Mouse (Mus musculus) neural tube, embryonic 14.5 days (tissue): ENCODE results near the gene Lmo3. TPM values are rescaled to one million over a fixed set of nuclear protein-coding genes. Genes with fewer than 3 reads are reported as not detected.

ENCODE experiments used
- ATAC-seq: fragments of 200-750 bp; cut with Nextera tagmentation; 2 replicates; pipeline ENCODE4 v1.8.0; 2017; ENCODE audit warnings: low read depth, mild to moderate bottlenecking, moderate TSS enrichment, moderate library complexity
- H3K27ac ChIP-seq: fragments of 300-500 bp; sonication (generic); 2 replicates; pipeline ENCODE4 v1.5.1; 2014; ENCODE audit warnings: low read depth, mild to moderate bottlenecking, control low read depth, low read length, moderate library complexity, mixed read lengths
- H3K27me3 ChIP-seq: fragments of 300-500 bp; sonication (generic); 2 replicates; pipeline ENCODE4 v1.6.1; 2014; ENCODE audit warnings: low read length; ENCODE audit not compliant: control insufficient read depth, insufficient read depth
- H3K36me3 ChIP-seq: fragments of 300-500 bp; sonication (generic); 2 replicates; pipeline ENCODE4 v1.6.1; 2014; ENCODE audit warnings: low read length, mixed read lengths; ENCODE audit not compliant: control insufficient read depth, insufficient read depth
- H3K4me1 ChIP-seq: fragments of 300-500 bp; sonication (generic); 2 replicates; pipeline ENCODE4 v1.6.1; 2014; ENCODE audit warnings: low read length; ENCODE audit not compliant: control insufficient read depth, insufficient read depth
- H3K4me2 ChIP-seq: fragments of 300-500 bp; sonication (generic); 2 replicates; pipeline ENCODE4 v1.6.1; 2014; ENCODE audit warnings: mild to moderate bottlenecking, low read depth, low read length, control low read depth
- H3K4me3 ChIP-seq: fragments of 300-500 bp; sonication (generic); 2 replicates; pipeline ENCODE4 v1.5.1; 2014; ENCODE audit warnings: low read depth, low read length, control low read depth, mixed read lengths
- H3K9ac ChIP-seq: fragments of 300-500 bp; sonication (generic); replicated peaks from 2 replicates; pipeline ENCODE4 v1.6.1; 2014; ENCODE audit warnings: low read depth, mild to moderate bottlenecking, control low read depth, low read length, mixed read lengths
- H3K9me3 ChIP-seq: fragments of 300-500 bp; sonication (generic); 2 replicates; pipeline ENCODE4 v1.6.1; 2016; ENCODE audit warnings: low read length; ENCODE audit not compliant: control insufficient read depth
- WGBS: fragments of 180-500 bp; shearing (Covaris S2); extraction: QIAGEN DNeasy Blood & Tissue Kit; methylation state at CpG from one replicate; pipeline ENCODE4 v1.1.7; 2014; 5-methylcytosine and 5-hydroxymethylcytosine counted together
- polyA plus RNA-seq: library from polyadenylated mRNA; unstranded; fragments of >200 nt; fragmentation: Nextera tagmentation; extraction: Ambion mirVana; gene quantifications from 2 replicates; pipeline ENCODE4 v1.2.1, GENCODE M21; 2014

The Lmo3 gene
- polyA plus RNA-seq, 1 experiment from 2014 or later: 89.8 TPM

DNA sequence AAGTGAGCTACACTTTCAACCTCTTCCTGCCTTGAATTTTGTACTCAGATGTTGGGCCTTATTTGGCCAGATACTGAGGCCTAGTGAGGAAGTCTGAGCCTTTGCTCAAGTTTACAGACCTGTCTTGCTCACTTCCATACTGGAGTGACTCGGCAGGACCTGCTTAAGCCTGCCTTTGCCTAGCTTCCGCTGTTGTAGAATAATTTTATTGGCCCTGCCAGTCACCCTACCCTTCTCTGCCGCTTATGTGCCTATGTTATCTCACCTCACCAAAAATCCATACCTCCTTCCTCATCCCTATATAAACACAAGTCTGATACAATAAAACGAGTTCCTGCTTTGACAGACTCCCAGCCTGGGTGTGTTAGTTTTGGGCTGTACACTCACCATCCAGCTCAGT, 235.2 kb downstream of the Lmo3 start:
- ATAC-seq: no peak
- Histone ChIP-seq H3K36me3 (no peaks in the 10 kb centered on the region), H3K27me3 (no peaks in the 10 kb centered on the region), H3K4me2 (no peak overlapping the region), H3K9ac (no peak overlapping the region), H3K4me3 (no peak overlapping the region), H3K9me3 (no peaks in the 10 kb centered on the region), H3K27ac (no peak overlapping the region), H3K4me1 (no peaks in the 10 kb centered on the region)
- WGBS: 93% methylated on average over 4 of the region's 4 CpGs

DNA sequence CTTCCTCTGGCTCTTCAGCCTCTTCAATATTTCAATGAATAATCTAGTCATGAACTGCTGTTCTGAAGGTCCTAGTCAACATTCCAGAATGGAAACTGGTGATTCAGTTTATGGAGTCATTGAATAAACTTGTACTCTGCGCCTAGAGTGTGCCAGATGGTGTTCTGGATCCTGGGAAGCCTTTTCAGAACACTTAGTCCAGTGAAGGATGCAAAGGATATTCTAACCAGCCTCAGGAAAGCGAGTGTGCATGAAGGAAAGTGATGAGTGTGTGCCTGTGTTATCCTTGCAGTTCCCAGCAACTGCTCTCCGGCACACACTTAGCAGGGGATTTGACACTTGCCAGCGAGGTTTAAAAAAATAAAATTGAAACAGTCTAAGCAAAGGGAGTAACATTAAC, 245.9 kb downstream of the Lmo3 start:
- WGBS: 90% methylated on average over 4 of the region's 4 CpGs
- no peak for ATAC-seq
- H3K27me3 ChIP-seq: no peaks in the 10 kb centered on the region
- H3K4me2 ChIP-seq: no peak overlapping the region
- no peak overlapping the region for H3K27ac ChIP-seq
- H3K4me1 ChIP-seq: no peaks in the 10 kb centered on the region
- no peak overlapping the region for H3K4me3 ChIP-seq
- no peaks in the 10 kb centered on the region; the same call in 1 of the 2 replicates for H3K9me3 ChIP-seq
- H3K9ac ChIP-seq: no peak overlapping the region
- H3K36me3 ChIP-seq: no peaks in the 10 kb centered on the region

DNA sequence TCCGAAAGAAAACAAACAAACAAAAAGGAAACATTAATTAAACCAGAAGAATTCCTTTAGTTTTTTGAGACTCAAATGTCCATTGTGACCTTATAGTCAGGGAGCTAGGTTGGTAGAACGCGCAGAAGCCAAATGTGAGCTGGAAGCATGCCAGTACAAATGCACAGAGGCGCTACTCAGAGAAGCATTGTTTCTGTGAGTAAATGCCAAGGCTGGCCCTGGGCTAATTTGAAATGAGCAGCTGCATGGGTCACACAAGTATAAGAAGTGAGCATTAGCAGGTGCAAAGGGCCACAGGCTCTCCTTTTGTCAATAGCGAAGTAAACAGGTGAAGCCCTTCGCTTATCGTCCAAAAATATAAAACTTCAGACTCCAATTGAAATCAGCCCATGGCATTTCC, 247.8 kb downstream of the Lmo3 start:
- WGBS: 49% methylated on average over 7 of the region's 7 CpGs
- no peaks in the 10 kb centered on the region for H3K9me3 ChIP-seq

DNA sequence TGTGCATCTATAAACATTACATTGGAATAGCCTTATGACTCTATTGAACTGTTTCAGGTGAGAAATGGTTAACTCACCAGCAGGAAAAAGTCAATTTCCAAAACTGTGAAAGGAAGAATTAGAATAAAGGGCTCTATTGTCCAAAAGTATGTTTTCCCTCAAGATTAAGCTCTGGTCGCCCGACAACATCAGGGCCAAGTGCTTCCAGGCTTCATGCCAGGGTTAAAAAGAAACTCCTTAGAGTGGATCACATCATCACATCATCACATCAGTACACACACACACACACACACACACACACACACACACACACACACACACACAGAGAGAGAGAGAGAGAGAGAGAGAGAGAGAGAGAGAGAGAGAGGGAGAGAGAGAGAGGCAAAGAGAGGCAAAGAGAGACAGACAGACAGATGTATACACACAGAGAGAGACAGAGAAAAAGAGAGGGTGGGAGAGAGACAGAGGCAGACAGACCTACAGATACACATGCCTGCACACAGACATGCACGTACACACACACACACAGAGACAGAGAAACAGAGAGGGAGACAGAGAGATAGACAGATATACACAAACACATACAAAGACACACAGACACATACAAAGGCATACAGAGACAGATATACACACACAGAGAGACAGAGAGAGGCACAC, 255.9 kb downstream of the Lmo3 start:
- H3K4me1 ChIP-seq: no peaks in the 10 kb centered on the region
- H3K36me3 ChIP-seq: no peaks in the 10 kb centered on the region
- no peak overlapping the region for H3K4me3 ChIP-seq
- no peaks in the 10 kb centered on the region for H3K9me3 ChIP-seq
- no peaks in the 10 kb centered on the region for H3K27me3 ChIP-seq
- H3K4me2 ChIP-seq: no peak overlapping the region
- ATAC-seq: no peak
- 58% methylated on average over 3 of the region's 3 CpGs for WGBS
- no peak overlapping the region for H3K9ac ChIP-seq
- no peak overlapping the region for H3K27ac ChIP-seq

More for the DNA sequence above, 247.8 kb downstream of the Lmo3 start:
- Histone ChIP-seq H3K4me1 (no peaks in the 10 kb centered on the region), H3K4me3 (no peak overlapping the region), H3K27ac (no peak overlapping the region), H3K36me3 (no peaks in the 10 kb centered on the region), H3K9ac (no peak overlapping the region), H3K4me2 (no peak overlapping the region), H3K27me3 (no peaks in the 10 kb centered on the region)
- ATAC-seq: peak; percentile 69; the same call in 1 of the 2 replicates

DNA sequence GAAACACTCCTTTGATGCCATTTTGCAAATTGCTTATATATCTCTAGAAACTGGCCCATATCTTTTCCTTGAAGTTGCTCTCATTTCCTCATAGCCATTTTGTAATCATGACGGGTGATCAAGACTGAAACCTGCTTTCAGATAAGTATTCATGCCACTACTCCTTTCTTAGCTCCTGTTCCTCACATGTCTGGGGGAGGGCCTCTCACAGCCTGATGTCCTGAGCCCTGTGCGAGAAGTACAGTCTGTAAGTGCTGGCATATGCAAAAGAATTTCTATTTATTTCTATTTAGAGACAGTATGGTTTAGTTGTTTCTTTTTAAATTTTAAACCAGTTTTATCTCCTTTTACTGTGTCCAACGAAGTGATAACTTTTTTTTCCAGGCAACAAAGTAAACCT, 256.6 kb downstream of the Lmo3 start:
- H3K9me3 ChIP-seq: no peaks in the 10 kb centered on the region
- WGBS: 76% methylated on average over 3 of the region's 3 CpGs
- no peaks in the 10 kb centered on the region for H3K27me3 ChIP-seq
- H3K27ac ChIP-seq: no peak overlapping the region
- no peaks in the 10 kb centered on the region for H3K4me1 ChIP-seq
- ATAC-seq: no peak
- no peak overlapping the region for H3K9ac ChIP-seq
- no peak overlapping the region for H3K4me2 ChIP-seq
- no peaks in the 10 kb centered on the region for H3K36me3 ChIP-seq
- no peak overlapping the region for H3K4me3 ChIP-seq

DNA sequence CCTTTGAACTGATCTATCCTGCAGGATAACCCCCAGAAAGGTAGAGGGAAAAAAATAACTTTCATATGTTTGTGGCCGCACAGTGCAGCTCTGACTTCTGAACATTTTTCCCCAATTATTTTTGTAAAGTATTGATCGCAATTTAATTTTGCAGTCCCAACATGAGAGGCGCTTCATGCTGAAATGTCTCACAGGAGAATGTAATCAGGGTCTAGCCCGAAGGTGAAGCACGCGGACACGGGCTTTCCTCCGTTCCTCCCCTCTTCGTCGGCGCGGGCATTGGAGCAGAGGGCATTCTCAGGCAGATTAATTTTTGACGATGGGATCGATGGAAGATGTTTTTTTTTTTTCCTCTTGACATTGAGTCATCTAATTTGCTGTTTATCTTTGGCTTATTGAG, 258.4 kb downstream of the Lmo3 start:
- H3K36me3 ChIP-seq: no peaks in the 10 kb centered on the region
- 93% methylated on average over 14 of the region's 14 CpGs for WGBS
- H3K4me2 ChIP-seq: no peak overlapping the region
- H3K4me1 ChIP-seq: no peaks in the 10 kb centered on the region
- H3K27me3 ChIP-seq: no peaks in the 10 kb centered on the region
- no peak for ATAC-seq
- no peaks in the 10 kb centered on the region for H3K9me3 ChIP-seq
- no peak overlapping the region for H3K27ac ChIP-seq
- H3K4me3 ChIP-seq: no peak overlapping the region
- no peak overlapping the region for H3K9ac ChIP-seq

DNA sequence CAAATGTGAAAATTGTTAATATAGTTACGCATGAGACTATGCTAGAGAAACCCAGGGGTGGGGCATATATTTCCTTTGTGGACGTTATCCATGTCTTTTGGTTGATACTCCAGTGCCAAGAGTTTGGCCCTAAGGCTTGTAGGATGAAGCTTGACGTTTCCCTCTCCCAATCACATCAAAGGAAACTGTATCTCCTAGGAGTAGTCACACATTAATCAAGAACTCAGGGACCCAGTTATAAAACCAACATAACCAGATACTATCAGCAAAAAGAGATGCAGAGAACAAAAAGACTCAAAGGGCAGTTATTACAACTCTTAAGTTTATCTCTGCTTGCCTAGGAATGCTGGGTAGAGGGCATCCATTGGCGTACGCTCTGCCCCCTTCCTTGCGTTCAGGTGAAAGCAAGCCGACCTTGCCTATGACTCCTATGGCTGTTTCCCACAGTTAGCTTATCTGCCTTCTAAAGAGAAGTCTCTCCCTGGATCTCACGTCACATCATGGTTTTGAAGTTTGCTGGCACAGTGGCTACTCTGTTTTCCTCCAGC, 261.5 kb downstream of the Lmo3 start:
- Histone ChIP-seq H3K27me3 (no peaks in the 10 kb centered on the region), H3K4me3 (no peak overlapping the region), H3K36me3 (no peaks in the 10 kb centered on the region), H3K4me2 (no peak overlapping the region), H3K27ac (no peak overlapping the region), H3K9ac (no peak overlapping the region), H3K9me3 (no peaks in the 10 kb centered on the region), H3K4me1 (no peaks in the 10 kb centered on the region)
- no peak for ATAC-seq
- 91% methylated on average over 8 of the region's 8 CpGs for WGBS

Other genes starting within 250 kb of the Lmo3 start
- 0.18 TPM in 1 of 2 replicates, not detected in the other for gene Igbp1b, start 76.6 kb upstream of the Lmo3 start, polyA plus RNA-seq